Mouse (Mus musculus) ES-E14 (cell line): Measurements from ENCODE around the gene Gm28539.

Source experiments
- CHD2 ChIP-seq: IDR thresholded peaks from 2 replicates; pipeline ENCODE4 v1.6.1; 2014; ENCODE audit warnings: mild to moderate bottlenecking, low read depth, low read length, inconsistent platforms
- HCFC1 ChIP-seq: IDR thresholded peaks from 2 replicates; pipeline ENCODE4 v1.6.1; 2012; ENCODE audit warnings: low read length, inconsistent platforms, borderline replicate concordance; ENCODE audit not compliant: insufficient read depth
- MAFK ChIP-seq: IDR thresholded peaks from 2 replicates; pipeline ENCODE4 v1.6.1; 2014; ENCODE audit warnings: mild to moderate bottlenecking, low read depth, low read length, inconsistent platforms; ENCODE audit not compliant: insufficient read depth
- ZC3H11A ChIP-seq: IDR thresholded peaks from 2 replicates; pipeline ENCODE4 v1.6.1; 2012; ENCODE audit warnings: low read depth, mild to moderate bottlenecking, inconsistent platforms, low read length, borderline replicate concordance
- ZNF384 ChIP-seq: IDR thresholded peaks from 2 replicates; pipeline ENCODE4 v1.6.1; 2012; ENCODE audit warnings: low read depth, low read length, inconsistent platforms

DNA sequence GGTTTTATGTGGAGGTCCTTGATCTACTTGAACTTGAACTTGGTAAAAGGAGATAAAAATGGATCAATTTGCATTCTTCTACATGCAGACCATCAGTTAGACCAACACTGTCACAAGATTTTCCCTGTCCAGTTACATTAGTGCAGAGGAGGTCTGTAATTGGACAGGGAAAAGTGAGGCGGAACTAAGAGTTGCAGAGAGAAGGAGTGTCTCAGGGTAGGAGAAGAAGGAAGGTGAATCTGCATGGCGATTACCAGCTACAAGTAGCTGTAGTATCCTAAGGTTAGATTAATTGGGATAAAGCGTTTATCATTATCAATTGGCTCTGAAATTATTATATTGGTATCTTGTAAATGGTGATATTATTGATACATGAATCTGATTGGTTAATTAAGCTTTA lies 150.0 kb downstream of the Gm28539 start:
- TF ChIP-seq HCFC1 (no peak), CHD2 (no peak), ZNF384 (no peak), ZC3H11A (no peak), MAFK (no peak)
